Mouse (Mus musculus) kidney, embryonic 16.5 days (tissue): ENCODE data around the gene Hdac4. TPM values are rescaled to one million over a fixed set of nuclear protein-coding genes. Genes with fewer than 3 reads are reported as not detected.

Experiments used
- ATAC-seq: fragments of 200-750 bp; cut with Nextera tagmentation; 2 replicates; pipeline ENCODE4 v1.8.0; 2017; ENCODE audit warnings: moderate TSS enrichment; ENCODE audit not compliant: low FRiP score, low TSS enrichment
- H3K27ac ChIP-seq: fragments of 300-500 bp; sonication (generic); 2 replicates; pipeline ENCODE4 v1.5.1; 2014; ENCODE audit warnings: low read length
- H3K27me3 ChIP-seq: fragments of 300-500 bp; sonication (generic); 2 replicates; pipeline ENCODE4 v1.6.1; 2014; ENCODE audit warnings: low read length, control low read depth, mixed read lengths; ENCODE audit not compliant: insufficient read depth
- H3K36me3 ChIP-seq: fragments of 300-500 bp; sonication (generic); 2 replicates; pipeline ENCODE4 v1.6.1; 2014; ENCODE audit warnings: low read length, control low read depth, mixed read lengths; ENCODE audit not compliant: insufficient read depth
- H3K4me1 ChIP-seq: fragments of 300-500 bp; sonication (generic); 2 replicates; pipeline ENCODE4 v1.6.1; 2014; ENCODE audit warnings: low read length, control low read depth, mixed read lengths; ENCODE audit not compliant: insufficient read depth
- H3K4me2 ChIP-seq: fragments of 300-500 bp; sonication (generic); replicated peaks from 2 replicates; pipeline ENCODE4 v1.6.1; 2014; ENCODE audit warnings: low read depth, low read length
- H3K4me3 ChIP-seq: fragments of 300-500 bp; sonication (generic); 2 replicates; pipeline ENCODE4 v1.5.1; 2014; ENCODE audit warnings: mild to moderate bottlenecking, low read length
- H3K9ac ChIP-seq: fragments of 300-500 bp; sonication (generic); replicated peaks from 2 replicates; pipeline ENCODE4 v1.6.1; 2014; ENCODE audit warnings: low read length
- H3K9me3 ChIP-seq: fragments of 300-500 bp; sonication (generic); 2 replicates; pipeline ENCODE4 v1.6.1; 2016; ENCODE audit warnings: low read length, control low read depth
- WGBS: fragments of 180-500 bp; shearing (Covaris S2); extraction: QIAGEN DNeasy Blood & Tissue Kit; methylation state at CpG from one replicate; pipeline ENCODE4 v1.1.7; 2014; 5-methylcytosine and 5-hydroxymethylcytosine counted together
- polyA plus RNA-seq: library from polyadenylated mRNA; unstranded; fragments of >200 nt; fragmentation: Nextera tagmentation; extraction: Ambion mirVana; gene quantifications from 2 replicates; pipeline ENCODE4 v1.2.1, GENCODE M21; 2015

The Hdac4 gene
- polyA plus RNA-seq, 1 experiment from 2014 or later, result 17.7 TPM

DNA sequence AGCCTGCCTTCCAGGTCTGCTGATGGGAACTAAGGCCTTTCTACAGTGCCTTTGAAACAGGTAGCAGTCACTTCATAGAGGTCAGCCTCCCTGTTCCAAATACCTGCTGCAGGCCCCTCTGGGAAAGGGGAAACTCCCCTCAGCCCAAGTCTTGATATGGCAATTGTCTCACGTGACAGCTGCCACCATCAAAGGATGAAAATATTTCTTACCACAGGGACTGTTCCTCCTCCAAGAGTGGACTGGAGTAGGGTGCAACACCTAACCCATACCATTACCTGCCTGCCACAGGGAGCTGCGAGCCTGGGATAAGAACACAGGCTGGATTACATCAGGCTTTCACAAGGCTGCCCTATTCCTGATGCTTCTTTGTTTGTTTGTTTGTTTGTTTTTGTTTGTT, 88.0 kb downstream of the Hdac4 start:
- Histone ChIP-seq H3K9ac (no peak overlapping the region), H3K4me2 (no peak overlapping the region), H3K4me3 (no peak overlapping the region), H3K27ac (no peak overlapping the region), H3K36me3 (no peaks in the 10 kb centered on the region), H3K27me3 (no peaks in the 10 kb centered on the region), H3K9me3 (no peaks in the 10 kb centered on the region), H3K4me1 (no peaks in the 10 kb centered on the region; the same call in 1 of the 2 replicates)
- 87% methylated on average over 2 of the region's 2 CpGs for WGBS
- ATAC-seq, result no peak

DNA sequence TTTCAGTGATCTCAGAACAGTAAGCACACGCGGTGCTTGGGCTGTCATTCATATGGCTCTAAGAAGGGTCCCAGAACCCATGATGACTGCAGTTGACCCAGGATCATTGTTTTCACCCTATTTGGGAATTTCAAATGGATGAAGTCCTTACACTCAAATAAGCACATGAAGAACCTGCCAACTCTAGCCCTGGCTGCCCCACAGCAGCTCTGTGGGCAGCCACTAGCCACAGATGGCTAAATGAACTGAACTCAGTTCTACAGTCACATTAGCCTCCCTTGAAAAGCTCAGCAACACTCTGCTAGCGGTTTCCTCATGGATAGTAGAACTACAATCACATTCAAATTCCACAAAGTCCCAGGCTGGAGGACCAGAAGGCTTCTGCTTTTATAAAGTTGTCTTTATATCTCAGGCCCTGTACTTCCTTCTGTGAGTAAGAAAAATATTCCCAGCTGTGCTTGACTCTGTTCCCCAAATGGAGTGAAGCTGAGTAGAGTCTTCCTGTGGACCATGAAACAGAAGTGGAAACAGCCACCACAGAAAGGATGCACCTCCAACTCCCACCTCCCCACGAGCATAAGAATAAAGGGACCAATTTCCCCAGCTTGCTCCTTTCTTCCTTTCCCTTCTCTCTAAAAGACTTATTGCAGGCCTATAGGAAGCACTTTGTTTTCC, 88.9 kb downstream of the Hdac4 start:
- H3K27ac ChIP-seq, result no peak overlapping the region
- ATAC-seq, result no peak
- WGBS, result 85% methylated on average over 4 of the region's 4 CpGs
- H3K4me3 ChIP-seq, result no peak overlapping the region
- H3K9me3 ChIP-seq, result no peaks in the 10 kb centered on the region
- no peaks in the 10 kb centered on the region for H3K27me3 ChIP-seq
- H3K9ac ChIP-seq, result no peak overlapping the region
- no peaks in the 10 kb centered on the region for H3K4me1 ChIP-seq
- H3K36me3 ChIP-seq, result no peaks in the 10 kb centered on the region
- H3K4me2 ChIP-seq, result no peak overlapping the region

DNA sequence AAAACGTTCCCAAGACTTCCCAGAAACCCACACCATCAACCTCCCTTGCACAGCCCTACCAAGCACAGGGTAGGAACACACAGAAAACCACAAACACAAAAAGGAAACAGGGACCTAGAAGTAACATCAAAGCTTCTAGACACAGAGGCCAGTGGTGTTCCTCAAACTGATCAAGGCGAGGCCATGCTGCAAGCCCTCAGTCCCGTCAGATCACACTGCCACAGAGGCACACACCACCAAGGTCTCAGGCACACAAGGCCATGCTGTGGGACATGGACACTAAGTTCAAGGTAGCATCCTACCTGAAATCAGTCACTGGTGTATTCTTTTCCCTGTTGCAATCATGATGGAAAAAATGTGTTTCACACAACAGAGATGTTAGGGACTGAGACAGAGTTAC, 90.8 kb downstream of the Hdac4 start:
- no peak overlapping the region for H3K9ac ChIP-seq

DNA sequence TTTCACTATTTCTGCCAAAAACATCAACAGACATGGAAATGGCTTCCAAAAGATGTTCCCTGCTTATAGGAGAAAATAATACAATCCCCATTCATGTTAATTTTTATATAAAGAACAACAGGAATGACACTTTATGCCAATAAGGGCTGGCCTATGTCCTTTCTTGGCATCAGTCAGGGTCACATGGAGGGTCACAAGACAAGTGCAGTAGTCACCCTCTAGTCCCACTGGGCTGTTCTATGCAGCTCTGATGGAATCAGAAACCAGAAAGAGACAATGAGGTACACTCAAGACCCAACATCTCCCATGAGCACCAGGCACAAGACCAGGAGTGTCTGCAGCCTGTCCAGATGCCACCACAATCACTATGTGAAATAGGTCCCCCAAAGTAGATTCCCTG, 91.5 kb downstream of the Hdac4 start:
- Histone ChIP-seq H3K9me3 (no peaks in the 10 kb centered on the region), H3K36me3 (no peaks in the 10 kb centered on the region), H3K27me3 (no peaks in the 10 kb centered on the region), H3K4me1 (no peaks in the 10 kb centered on the region), H3K9ac (no peak overlapping the region), H3K4me3 (no peak overlapping the region), H3K27ac (no peak overlapping the region), H3K4me2 (no peak overlapping the region)
- no peak for ATAC-seq

More for the DNA sequence above, 90.8 kb downstream of the Hdac4 start:
- H3K9me3 ChIP-seq, result no peaks in the 10 kb centered on the region
- no peak overlapping the region for H3K4me3 ChIP-seq
- no peak overlapping the region for H3K4me2 ChIP-seq
- H3K4me1 ChIP-seq, result no peaks in the 10 kb centered on the region
- no peaks in the 10 kb centered on the region for H3K27me3 ChIP-seq
- no peaks in the 10 kb centered on the region for H3K36me3 ChIP-seq
- 79% methylated on average over 3 of the region's 3 CpGs for WGBS
- no peak overlapping the region for H3K27ac ChIP-seq
- no peak for ATAC-seq

DNA sequence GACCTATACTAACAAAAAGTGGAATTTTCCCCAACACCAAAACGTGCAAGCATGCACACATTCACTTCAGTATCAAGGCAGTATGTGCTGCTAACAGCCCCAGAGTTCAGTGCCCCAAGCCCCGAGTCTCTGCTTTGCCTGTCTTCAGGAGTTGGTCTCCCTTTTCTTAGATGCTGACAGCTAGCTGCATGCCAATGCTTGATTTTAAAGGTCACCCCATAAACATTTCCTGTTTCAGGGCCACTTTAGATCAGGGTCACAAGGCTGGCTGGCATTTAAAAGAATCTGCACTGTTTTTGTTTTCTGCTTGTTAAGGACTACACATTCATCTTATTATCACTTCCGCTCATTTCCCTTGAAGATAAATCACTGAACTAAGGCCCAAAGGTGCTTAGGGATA, 92.1 kb downstream of the Hdac4 start:
- no peak for ATAC-seq
- Histone ChIP-seq H3K9ac (no peak overlapping the region), H3K27me3 (no peaks in the 10 kb centered on the region), H3K4me2 (no peak overlapping the region), H3K27ac (no peak overlapping the region), H3K36me3 (no peaks in the 10 kb centered on the region), H3K9me3 (no peaks in the 10 kb centered on the region), H3K4me3 (no peak overlapping the region), H3K4me1 (no peaks in the 10 kb centered on the region)
- 62% methylated on average over 3 of the region's 3 CpGs for WGBS

DNA sequence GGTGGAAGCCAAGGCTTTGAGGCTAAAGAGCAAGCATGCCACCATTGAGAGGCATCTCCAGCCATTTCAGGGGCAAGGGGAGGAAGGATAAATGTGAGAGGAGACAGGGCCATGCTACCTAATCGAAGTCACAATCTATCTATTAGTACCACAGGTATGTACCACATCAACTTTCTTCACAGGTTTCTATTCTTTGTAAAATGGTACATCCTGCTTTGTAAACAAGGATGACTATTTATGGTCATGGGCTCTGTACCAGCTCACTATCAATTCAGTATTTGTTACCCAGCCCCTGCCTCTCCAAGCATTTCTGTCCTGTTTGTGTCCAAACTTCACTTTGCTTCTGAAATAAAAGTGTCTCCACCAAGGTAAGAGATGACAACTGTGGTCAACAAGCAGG, 92.7 kb downstream of the Hdac4 start:
- no peak overlapping the region for H3K4me2 ChIP-seq
- ATAC-seq, result no peak
- H3K4me1 ChIP-seq, result no peaks in the 10 kb centered on the region
- H3K27me3 ChIP-seq, result no peaks in the 10 kb centered on the region
- WGBS, result 82% methylated on average over 1 of the region's 1 CpGs
- no peak overlapping the region for H3K9ac ChIP-seq
- H3K27ac ChIP-seq, result no peak overlapping the region
- H3K4me3 ChIP-seq, result no peak overlapping the region
- H3K9me3 ChIP-seq, result no peaks in the 10 kb centered on the region
- no peaks in the 10 kb centered on the region for H3K36me3 ChIP-seq

DNA sequence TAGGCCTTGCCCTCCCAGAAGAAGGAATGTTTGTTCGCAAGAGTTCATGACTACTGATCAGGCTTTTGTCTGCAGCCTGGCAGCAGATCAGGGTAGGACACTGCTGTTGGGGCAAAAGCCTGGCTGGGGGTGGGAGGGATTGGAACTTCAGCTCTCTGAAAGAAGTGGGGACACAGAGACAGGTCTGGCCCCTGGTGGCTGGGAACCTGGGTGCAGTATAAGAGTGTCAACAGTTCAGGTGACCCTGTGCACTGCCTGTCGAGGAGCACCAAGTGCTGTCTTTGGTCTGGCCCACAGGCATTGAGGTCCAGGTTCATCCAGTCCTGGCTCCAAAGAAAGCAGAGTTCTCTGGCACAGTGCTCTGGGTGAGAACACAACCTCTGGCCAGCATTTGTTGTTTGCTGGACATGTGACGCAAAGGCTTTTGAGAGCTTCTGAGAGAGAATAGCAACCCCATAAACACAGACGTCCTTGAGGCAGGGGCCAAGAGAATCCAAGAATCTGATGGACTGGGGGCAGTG, 95.1 kb downstream of the Hdac4 start:
- 69% methylated on average over 4 of the region's 4 CpGs for WGBS
- Histone ChIP-seq H3K4me1 (no peaks in the 10 kb centered on the region), H3K4me2 (no peak overlapping the region), H3K4me3 (no peak overlapping the region), H3K9me3 (no peaks in the 10 kb centered on the region), H3K27me3 (no peaks in the 10 kb centered on the region), H3K27ac (no peak overlapping the region), H3K9ac (no peak overlapping the region), H3K36me3 (no peaks in the 10 kb centered on the region)
- no peak for ATAC-seq

DNA sequence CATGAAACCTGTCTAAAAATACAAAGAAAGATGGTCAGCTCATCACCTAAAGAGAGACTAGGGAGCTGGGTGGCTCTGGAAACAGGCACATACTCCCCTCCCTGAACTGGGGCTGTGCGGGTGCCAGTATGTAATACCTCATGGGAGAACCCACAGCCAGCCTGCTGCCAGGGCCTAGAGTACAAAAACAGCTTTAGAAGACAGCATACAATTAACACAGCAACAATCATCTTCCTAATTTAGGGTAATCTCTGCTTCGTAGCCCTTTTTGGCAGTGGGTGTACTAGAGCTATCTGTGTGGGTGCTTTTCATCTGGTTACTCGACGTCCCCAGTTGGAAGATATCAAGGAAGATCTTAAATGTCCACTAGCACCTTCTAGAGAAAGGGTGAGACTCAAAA, 95.5 kb downstream of the Hdac4 start:
- Histone ChIP-seq H3K27me3 (no peaks in the 10 kb centered on the region), H3K36me3 (no peaks in the 10 kb centered on the region), H3K27ac (no peak overlapping the region), H3K9ac (no peak overlapping the region), H3K4me2 (no peak overlapping the region), H3K9me3 (no peaks in the 10 kb centered on the region), H3K4me3 (no peak overlapping the region), H3K4me1 (no peaks in the 10 kb centered on the region)
- ATAC-seq, result no peak
- 83% methylated on average over 4 of the region's 4 CpGs for WGBS

DNA sequence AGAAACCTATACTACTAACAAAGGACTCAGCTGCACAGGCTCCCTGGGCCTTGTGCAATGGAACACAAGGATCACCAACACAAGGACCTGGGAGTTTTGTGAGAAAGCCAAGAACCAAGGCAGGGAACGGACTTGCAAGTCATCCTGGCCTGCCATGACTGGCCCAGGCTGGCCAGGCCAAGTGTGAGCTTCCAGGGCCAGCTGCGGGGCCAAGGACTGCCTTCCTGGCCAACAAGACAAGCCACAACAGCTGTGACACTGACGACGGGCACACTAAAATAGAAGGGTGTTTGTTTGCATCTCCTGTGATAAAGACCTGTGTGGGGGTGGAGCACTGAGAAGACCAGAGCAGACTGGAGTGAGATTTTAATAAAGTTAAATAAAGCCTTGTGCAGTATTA, 96.0 kb downstream of the Hdac4 start:
- 58% methylated on average over 4 of the region's 4 CpGs for WGBS
- no peak overlapping the region for H3K4me3 ChIP-seq
- no peaks in the 10 kb centered on the region for H3K36me3 ChIP-seq
- no peak for ATAC-seq
- H3K4me1 ChIP-seq, result no peaks in the 10 kb centered on the region
- H3K27me3 ChIP-seq, result no peaks in the 10 kb centered on the region
- H3K9ac ChIP-seq, result no peak overlapping the region
- H3K9me3 ChIP-seq, result no peaks in the 10 kb centered on the region
- H3K4me2 ChIP-seq, result no peak overlapping the region
- H3K27ac ChIP-seq, result no peak overlapping the region

DNA sequence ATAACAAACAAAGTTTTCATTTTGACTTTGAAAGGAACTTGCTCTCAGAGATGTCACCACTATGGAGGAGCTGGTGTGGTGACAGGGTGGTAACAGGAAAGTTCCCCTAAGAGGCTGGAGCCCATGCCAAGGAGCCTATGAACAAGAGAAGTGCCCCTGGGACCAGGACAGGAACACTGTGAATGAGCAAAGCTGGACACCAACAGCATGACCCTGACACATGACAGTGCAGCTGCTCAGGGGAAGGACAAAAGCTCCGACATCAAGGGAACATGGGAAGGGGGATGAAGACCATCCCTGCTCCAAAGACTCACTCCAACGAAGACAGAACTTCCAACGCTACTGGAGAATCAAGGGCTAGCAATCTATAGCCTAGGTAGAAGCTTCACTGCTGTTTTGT, 97.0 kb downstream of the Hdac4 start:
- ATAC-seq, result no peak
- H3K4me2 ChIP-seq, result no peak overlapping the region
- H3K9ac ChIP-seq, result no peak overlapping the region
- no peaks in the 10 kb centered on the region for H3K27me3 ChIP-seq
- 87% methylated on average over 3 of the region's 3 CpGs for WGBS
- no peaks in the 10 kb centered on the region for H3K9me3 ChIP-seq
- H3K4me3 ChIP-seq, result no peak overlapping the region
- no peak overlapping the region for H3K27ac ChIP-seq
- H3K4me1 ChIP-seq, result no peaks in the 10 kb centered on the region
- no peaks in the 10 kb centered on the region for H3K36me3 ChIP-seq
